Mouse (Mus musculus): ENCODE measurements around the gene Gpn2.

Gene Gpn2

DNA sequence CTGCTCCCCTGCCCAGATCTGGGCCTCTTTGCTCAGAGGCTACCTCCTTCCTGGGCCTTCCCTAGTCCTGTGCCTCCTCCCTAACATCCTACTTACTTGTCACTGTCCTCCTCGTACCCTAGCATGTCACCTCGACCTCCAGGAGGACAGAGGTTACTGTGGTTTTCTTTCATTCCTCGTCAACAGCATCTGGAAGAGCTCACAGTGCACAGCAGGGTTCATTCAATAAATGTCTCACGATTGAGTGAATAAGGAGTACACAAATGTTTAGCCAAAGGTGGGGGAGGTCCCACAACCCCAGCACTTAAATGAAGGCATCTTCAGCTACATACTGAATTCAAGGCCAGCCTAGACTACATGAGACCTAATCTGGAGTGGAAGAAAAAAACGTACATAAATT lies 42.1 kb downstream of the Gpn2 start:
- DNase-seq, result no peak

GRCm38 (mm10) chr4:133626621-133627020 lies 42.5 kb downstream of the Gpn2 start:
- no peak for DNase-seq

DNA sequence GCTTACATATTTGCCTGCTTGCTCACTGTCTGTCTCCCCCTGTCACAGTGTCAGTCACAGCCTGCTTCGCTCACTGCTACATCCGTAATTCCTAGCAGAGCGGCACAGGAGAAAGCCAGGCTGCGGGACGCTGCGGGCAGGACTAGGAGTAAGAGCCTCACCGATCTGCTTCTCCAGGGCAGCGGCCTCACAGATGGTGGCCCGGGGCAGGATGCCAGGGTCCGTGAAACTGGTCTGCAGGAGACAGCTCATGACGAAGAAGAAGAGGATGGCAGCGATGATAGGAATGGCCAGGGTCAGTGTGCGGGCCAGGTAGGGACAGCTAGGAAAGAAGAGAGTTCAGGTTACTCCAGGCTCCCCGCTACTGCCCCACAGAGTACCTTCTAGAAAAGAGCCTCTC lies 42.9 kb downstream of the Gpn2 start:
- no peak for DNase-seq

DNA sequence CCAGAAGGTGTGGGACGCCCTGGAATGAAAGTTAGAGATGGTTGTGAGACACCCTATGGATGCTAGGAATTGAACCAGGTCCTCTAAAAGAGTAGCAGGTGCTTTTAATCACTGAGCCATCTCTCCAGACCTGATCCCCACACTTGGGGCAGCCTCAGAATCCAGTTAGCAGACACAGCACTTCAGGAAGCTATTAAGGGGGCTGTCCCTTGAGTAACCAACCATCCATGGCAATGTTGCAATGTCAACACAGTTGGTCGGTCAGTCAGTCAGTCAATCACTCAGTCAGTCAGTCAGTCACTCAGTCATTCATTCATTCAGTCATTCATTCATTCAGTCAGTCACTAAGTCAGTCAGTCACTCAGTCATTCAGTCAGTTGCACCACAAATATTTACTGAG lies 44.4 kb downstream of the Gpn2 start:
- no peak for DNase-seq

GRCm38 (mm10) chr4:133629191-133629590 lies 45.0 kb downstream of the Gpn2 start:
- DNase-seq, result no peak

DNA sequence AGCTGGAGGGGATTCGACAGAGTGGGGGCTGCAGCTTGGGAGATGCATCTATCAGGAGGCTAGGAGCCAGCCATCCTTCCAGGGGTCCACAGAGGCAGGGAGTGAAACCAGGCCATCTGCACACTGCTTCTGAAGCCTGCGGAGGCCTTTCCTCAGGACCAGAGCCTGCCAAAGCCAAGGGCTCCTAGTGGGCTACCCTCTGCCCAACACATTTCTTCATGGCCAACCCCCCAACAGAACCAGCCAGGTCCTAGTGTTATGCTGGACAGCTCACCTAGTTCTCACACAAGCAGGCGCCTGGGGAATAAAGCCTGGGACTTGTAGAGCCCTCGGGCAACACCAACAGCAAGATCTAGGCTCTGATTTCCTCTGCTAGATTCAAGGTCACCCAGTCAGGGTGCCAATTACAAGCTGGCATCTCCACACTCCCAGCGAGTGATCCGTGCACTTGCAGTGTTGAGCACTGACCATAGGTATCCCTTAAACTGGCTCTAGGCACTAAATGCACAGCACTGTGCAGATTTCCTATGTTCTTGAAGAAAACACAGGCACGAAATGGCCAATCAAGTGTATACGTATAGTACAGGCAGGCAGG lies 46.3 kb downstream of the Gpn2 start:
- no peak for DNase-seq

- peak; percentile 42 for DNase-seq
These were observed 47.1 kb downstream of the Gpn2 start for GRCm38 (mm10) chr4:133631071-133631768.

DNA sequence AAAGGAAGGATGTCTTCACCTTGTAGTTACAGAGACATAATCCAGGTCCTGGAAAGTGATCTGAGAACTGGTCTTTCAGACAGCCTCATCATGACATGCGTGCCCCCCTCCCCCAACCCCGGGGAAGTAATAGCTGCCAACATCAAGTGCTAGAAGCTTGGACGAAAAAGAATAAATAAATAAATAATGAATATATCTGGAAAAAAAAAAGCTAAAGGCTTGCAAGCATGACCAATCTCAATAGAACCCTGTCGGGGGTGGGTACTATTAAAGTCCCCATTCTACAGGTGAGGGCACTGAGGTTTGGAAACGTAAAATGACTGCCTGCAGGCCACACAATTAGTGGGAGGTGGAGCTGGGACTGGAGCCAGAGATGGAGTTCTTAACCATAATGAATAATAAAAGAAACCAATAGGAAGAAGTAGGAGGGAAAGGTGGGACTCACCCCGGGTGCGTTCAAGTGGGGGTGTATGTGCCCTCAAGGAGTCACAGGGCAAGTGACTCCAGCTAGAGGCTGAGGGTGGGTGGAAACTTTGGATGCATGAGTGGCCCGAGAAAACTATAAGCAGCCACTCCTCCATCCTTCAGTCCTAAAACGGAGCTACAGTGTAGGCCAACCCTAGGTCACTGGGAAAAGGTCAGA lies 47.7 kb downstream of the Gpn2 start:
- DNase-seq, result peak; percentile 55

GRCm38 (mm10) chr4:133632483-133633327 lies 48.5 kb downstream of the Gpn2 start:
- DNase-seq, result no peak

DNA sequence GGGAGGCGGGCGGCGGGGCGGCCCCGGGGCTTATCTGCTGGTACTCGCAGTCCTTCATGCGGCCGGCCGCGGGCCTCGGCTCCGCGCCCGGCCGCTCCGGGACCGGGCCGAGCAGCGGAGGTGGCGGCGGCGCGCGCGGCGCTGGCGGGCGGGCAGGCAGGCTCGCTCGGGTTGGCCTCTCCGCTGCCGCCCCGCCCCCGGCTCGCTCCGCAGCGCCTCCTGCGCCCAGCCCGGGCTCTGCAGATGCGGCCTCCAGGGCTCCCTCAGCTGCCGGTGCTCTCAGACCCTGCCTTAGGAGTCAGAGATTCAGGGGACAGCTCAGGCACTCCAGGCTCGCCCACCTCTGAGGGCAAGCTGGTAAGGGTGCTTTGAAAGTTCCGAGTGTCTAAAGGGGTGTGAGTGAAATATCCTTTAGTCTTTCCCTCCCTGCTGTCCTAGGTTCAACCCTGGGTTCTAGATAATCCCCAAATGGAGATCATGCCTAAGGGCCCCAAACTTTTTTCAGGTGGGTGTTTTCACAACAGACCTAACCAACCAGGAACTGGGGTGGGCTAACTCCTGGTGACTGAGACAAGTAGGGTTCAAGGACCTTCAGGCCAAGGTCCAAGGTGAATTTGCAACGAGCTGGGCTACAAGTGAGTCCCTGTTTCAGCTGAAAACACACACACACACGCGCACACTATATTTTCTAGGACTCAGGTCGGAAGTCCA lies 49.3 kb downstream of the Gpn2 start:
- DNase-seq, result peak; percentile 92

- DNase-seq, result no peak
These were observed 49.9 kb downstream of the Gpn2 start for GRCm38 (mm10) chr4:133634043-133634410.
